Mouse (Mus musculus): ENCODE data around the gene Fam163a. TPM values are rescaled to one million over a fixed set of nuclear protein-coding genes. Genes with fewer than 3 reads are reported as not detected.

The Fam163a gene
- total and polyA plus RNA-seq, 3 experiments: not detected

- peak overlapping the region; percentile 85 for H3K4me2 ChIP-seq (ENCODE audit: insufficient read depth, low read depth, poor library complexity, severe bottlenecking)
- peaks cover 2 to 18% of the 10 kb centered on the region in 2 experiments; a peak in 3 of 4 replicates for H3K4me1 ChIP-seq (ENCODE audit: control insufficient read depth in 1 of 2, insufficient read depth in 2 of 2)
- peak overlapping the region; percentile 34; the same call in 1 of the 2 replicates for H3K27ac ChIP-seq (ENCODE audit: insufficient read depth, low read depth)
- H3K79me2 ChIP-seq (replicated peaks; ENCODE audit: control insufficient read depth, extremely low read depth, insufficient read depth, poor library complexity, severe bottlenecking): peaks cover 34% of the 10 kb centered on the region
- no peak for TF ChIP-seq ZC3H11A (IDR thresholded peaks at IDR 0.05; ENCODE audit: low read depth, low read length)
- TF ChIP-seq MYC (IDR thresholded peaks at IDR 0.05; ENCODE audit: low read depth, low read length): no peak
- TF ChIP-seq JUN (IDR thresholded peaks at IDR 0.05; ENCODE audit: insufficient read depth, low read depth, low read length): no peak
- no peak for TF ChIP-seq ETS1 (conservative IDR thresholded peaks at IDR 0.05; ENCODE audit: low read depth, low read length)
- no peak for TF ChIP-seq CTCF (conservative IDR thresholded peaks at IDR 0.05 in 1 of 2, IDR thresholded peaks at IDR 0.05 in 1 of 2; ENCODE audit: low read depth in 2 of 2, low read length in 2 of 2)
- TF ChIP-seq POLR2A (IDR thresholded peaks at IDR 0.05; ENCODE audit: low read depth, low read length): no peak
- TF ChIP-seq PAX5 (IDR thresholded peaks at IDR 0.05; ENCODE audit: low read length): no peak
- no peak for TF ChIP-seq SIN3A (IDR thresholded peaks at IDR 0.05; ENCODE audit: low read length)
- no peak for TF ChIP-seq MXI1 (IDR thresholded peaks at IDR 0.05; ENCODE audit: low read depth, low read length)
- TF ChIP-seq NRF1 (IDR thresholded peaks at IDR 0.05; ENCODE audit: low read depth, low read length): no peak
- no peak for TF ChIP-seq UBTF (IDR thresholded peaks at IDR 0.05; ENCODE audit: low read depth, low read length)
- no peak for TF ChIP-seq ELF1 (IDR thresholded peaks at IDR 0.05; ENCODE audit: low read depth, low read length)
- no peak for TF ChIP-seq MAFK (IDR thresholded peaks at IDR 0.05; ENCODE audit: insufficient replicate concordance, low read length)
- TF ChIP-seq MAX (IDR thresholded peaks at IDR 0.05; ENCODE audit: low read length): no peak
- TF ChIP-seq TBP (conservative IDR thresholded peaks at IDR 0.05; ENCODE audit: low read depth, low read length): no peak
- TF ChIP-seq ZKSCAN1 (IDR thresholded peaks at IDR 0.05; ENCODE audit: borderline replicate concordance, low read depth, low read length): no peak
- no peak for TF ChIP-seq KAT2A (IDR thresholded peaks at IDR 0.05; ENCODE audit: insufficient replicate concordance, low read length)
- H3K36me3 ChIP-seq (replicated peaks in 1 of 2; ENCODE audit: control insufficient read depth in 1 of 2, insufficient read depth in 1 of 2, low read length in 1 of 2): peaks cover 22 to 39% of the 10 kb centered on the region in 2 experiments
- peak overlapping the region; percentile 74 for H3K9ac ChIP-seq (ENCODE audit: insufficient read depth, low read depth)
- in situ Hi-C loops (cut with MboI; ENCODE audit: low pct_ligation_motif_present, low pct_unique_long_range_greater_than_20kb, low sequenced_read_pairs) (no loop called here), dilution Hi-C loops (cut with MboI; ENCODE audit: extremely low pct_ligation_motif_present, extremely low pct_unique_long_range_greater_than_20kb, low sequenced_read_pairs) (no loop called here)
- no peaks in the 10 kb centered on the region for H3K9me3 ChIP-seq (replicated peaks; ENCODE audit: low read length)
- DNase-seq (ENCODE audit: extremely low read depth): peak; percentile 12
- no peaks in the 10 kb centered on the region for H3K27me3 ChIP-seq (replicated peaks)
- peak overlapping the region; percentile 77 to 82 (median 81) for H3K4me3 ChIP-seq (replicated peaks in 1 of 3; ENCODE audit: low read depth in 2 of 3, low read length in 2 of 3, poor library complexity in 1 of 3)
Measured at GRCm38 (mm10) chr1:156034661-156035060, 170.2 kb downstream of the Fam163a start.

GRCm38 (mm10) chr1:156033921-156034320, 170.9 kb downstream of the Fam163a start:
- DNase-seq (ENCODE audit: extremely low read depth): no peak
- Histone ChIP-seq H3K4me2 (ENCODE audit: insufficient read depth, low read depth, poor library complexity, severe bottlenecking) (peak overlapping the region; percentile 61; the same call in 1 of the 2 replicates), H3K36me3 (replicated peaks in 1 of 2; ENCODE audit: control insufficient read depth in 1 of 2, insufficient read depth in 1 of 2, low read length in 1 of 2) (peaks cover 27 to 46% of the 10 kb centered on the region in 2 experiments), H3K9ac (ENCODE audit: insufficient read depth, low read depth) (no peak overlapping the region), H3K9me3 (replicated peaks; ENCODE audit: low read length) (no peaks in the 10 kb centered on the region), H3K4me3 (replicated peaks in 1 of 3; ENCODE audit: low read depth in 2 of 3, low read length in 2 of 3, poor library complexity in 1 of 3) (no peak overlapping the region), H3K27me3 (replicated peaks) (no peaks in the 10 kb centered on the region), H3K79me2 (replicated peaks; ENCODE audit: control insufficient read depth, extremely low read depth, insufficient read depth, poor library complexity, severe bottlenecking) (peaks cover 27% of the 10 kb centered on the region), H3K27ac (ENCODE audit: insufficient read depth, low read depth) (no peak overlapping the region), H3K4me1 (ENCODE audit: control insufficient read depth in 1 of 2, insufficient read depth in 2 of 2) (peaks cover 2 to 18% of the 10 kb centered on the region in 2 experiments; a peak in 3 of 4 replicates)
- in situ Hi-C loops (cut with MboI; ENCODE audit: low pct_ligation_motif_present, low pct_unique_long_range_greater_than_20kb, low sequenced_read_pairs): no loop called here
- dilution Hi-C loops (cut with MboI; ENCODE audit: extremely low pct_ligation_motif_present, extremely low pct_unique_long_range_greater_than_20kb, low sequenced_read_pairs): no loop called here
- TF ChIP-seq BHLHE40 (IDR thresholded peaks at IDR 0.05; ENCODE audit: low read depth, low read length) (no peak), HCFC1 (IDR thresholded peaks at IDR 0.05; ENCODE audit: low read depth, low read length) (no peak), KAT2A (IDR thresholded peaks at IDR 0.05; ENCODE audit: insufficient replicate concordance, low read length) (no peak), GABPA (IDR thresholded peaks at IDR 0.05; ENCODE audit: insufficient replicate concordance, low read depth, low read length) (no peak), PAX5 (IDR thresholded peaks at IDR 0.05; ENCODE audit: low read length) (no peak), IRF4 (IDR thresholded peaks at IDR 0.05; ENCODE audit: low read depth, low read length) (no peak)

Measured in CH12.LX (cell line).